Mouse (Mus musculus) CD4-positive, CD25-positive, alpha-beta regulatory T cell, adult 4 months (primary cell): ENCODE measurements around the gene Gprc5b. TPM values are rescaled to one million over a fixed set of nuclear protein-coding genes. Genes with fewer than 3 reads are reported as not detected.

Experiments
- ATAC-seq: one replicate; pipeline ENCODE4 v1.8.0; 2017
- polyA plus RNA-seq, 2 experiments: library from polyadenylated mRNA; unstranded; fragments of 100-300 nt; shearing (Covaris generic); gene quantifications; one replicate each; pipeline ENCODE4 v1.2.1; 2017

The Gprc5b gene
- polyA plus RNA-seq, 2 experiments from 2014 or later: 0.98 to 1.0 TPM

DNA sequence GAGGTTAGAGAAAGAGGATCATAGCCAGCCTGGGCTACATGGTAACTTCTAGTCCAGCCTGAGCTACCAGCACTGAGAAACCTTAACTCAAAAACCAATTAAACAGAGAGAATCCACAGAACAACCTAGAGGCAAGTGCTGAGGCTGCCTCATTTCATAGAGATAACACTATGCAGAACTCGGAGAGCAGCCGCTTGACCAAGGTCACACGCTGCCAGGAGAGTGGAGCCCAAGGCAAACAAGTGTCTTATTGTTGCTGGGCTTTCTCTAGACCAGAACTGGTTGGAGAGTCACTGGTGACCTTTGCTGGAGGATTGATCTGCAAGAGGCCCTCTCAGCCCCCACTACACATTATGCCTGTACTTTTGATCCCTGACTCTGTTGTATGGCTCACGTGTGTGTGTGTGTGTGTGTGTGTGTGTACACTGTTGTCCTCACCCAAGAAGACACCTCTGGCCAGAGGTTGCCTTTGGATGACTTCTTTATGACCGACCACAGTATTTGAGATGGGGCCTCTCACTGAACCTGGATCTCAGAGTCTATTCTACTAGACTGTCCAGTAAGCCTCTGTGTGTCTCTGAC, 5.6 kb downstream of the Gprc5b start:
- ATAC-seq: no peak

DNA sequence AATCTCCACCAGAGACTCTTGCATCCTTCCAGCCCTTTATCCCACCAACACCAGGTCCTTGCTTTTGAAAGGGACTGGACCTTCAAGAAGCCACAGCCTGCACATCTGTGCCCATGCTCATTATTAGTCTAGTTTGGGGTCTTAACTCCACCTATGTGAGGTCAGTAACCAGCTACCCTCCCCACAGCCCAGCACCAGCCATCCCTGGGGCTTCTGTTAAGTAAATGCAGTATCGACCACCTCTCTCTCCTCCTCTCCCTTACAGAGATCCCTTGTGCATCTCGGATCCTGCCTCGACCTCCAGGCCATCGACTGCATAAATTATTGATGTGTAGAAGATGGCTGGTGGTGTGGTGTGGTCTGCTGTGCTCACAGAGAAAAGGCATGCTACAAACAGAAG, 8.6 kb downstream of the Gprc5b start:
- ATAC-seq: no peak

- ATAC-seq: no peak
Observed at GRCm38 (mm10) chr7:118985786-118986185, 9.2 kb downstream of the Gprc5b start.

DNA sequence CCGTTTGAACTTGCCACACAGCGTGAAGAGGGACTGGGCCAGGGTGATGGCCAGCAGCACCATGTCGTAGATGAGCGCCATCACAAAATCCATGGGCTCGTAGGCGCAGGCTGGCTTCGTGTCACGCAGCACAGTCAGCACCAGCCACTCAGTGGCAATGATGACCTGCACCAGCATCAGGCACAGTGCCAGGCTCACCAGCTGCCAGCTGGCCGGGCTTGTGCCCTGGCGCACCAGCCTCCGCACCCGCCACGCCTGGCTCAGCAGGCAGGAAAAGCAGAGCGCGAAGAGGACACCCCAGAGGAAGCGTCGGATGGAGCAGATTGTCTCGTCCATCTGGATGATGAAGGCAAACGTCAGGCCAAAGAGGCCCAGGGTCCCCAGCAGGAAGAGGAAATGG, 11.1 kb downstream of the Gprc5b start:
- no peak for ATAC-seq

GRCm38 (mm10) chr7:118982586-118982985, 12.4 kb downstream of the Gprc5b start:
- no peak for ATAC-seq

DNA sequence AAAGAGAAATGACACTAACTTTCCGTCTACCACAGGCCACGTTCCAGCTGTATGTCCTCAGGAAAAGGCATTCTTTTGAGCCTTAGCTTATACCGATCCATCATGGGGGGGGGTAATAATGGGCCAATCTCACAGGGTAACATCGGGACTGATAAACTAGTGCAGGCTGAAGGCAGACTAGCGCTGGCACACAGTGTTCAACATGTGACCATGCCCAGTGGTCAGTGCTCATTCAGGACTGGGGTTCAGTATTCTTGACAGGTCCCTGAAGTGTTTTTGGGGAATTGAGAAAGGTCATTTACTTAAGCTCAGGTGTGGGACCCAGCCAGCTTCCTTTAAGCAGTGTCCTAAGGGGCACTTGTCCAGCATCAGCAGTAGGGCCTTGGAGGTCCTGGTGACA, 13.2 kb downstream of the Gprc5b start:
- ATAC-seq: no peak

DNA sequence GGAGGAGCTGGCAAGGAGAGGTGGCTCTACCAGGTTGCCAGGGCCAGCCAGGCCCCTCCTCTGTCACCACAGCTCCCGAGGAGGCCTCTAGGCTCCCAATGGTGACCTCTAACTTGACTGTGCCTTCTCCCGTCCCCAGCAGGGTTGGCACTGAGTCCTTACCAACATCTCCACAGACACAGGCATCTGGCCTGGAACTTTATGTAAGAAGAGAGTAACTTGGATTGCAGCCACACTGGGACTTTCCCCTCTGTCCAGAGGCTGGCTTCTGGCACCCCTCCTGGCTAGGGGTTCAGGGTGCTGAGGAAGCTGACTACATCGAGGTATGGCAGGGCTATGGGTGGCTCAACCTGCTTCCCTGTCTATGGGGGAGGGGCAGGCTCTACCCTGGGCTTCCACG, 13.7 kb downstream of the Gprc5b start:
- ATAC-seq: no peak

DNA sequence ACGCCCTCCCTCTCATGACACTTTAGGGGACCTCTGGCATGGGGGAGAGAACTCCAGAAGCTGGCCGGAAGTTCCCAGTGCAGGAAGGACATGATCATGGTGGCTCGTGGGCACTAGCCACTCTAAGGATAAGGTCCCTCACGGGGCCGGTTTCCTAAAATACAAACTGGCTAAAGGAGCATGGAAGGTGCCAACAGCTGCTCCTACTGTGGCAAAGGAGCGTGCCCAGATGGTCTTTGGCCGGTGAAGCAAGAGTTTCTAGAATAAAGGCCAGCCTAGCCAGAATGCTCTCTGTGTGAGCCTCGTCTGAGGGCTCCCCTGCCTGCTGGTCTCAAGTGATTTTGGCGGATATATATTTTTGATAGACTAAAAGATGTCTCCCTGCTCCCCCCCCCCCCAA, 15.3 kb downstream of the Gprc5b start:
- no peak for ATAC-seq

DNA sequence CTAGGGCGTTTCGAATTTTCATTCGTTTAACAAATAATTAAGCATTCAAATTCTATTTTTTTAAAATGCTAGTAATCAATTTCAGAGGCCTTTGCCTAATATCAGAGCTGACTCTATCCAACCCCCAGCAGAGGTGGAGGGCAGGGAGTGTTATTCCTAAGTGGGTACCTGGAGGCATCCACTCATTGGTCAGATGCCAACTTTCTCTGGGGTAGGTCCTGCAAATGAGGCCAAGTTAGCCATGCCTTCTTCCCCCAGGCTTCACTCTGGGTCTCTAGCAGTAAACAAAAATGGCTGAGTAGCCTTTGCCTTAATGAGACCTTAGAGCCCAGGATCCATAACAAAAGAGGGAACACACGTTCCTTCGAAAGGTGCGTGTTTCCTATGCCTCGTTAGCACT, 15.9 kb downstream of the Gprc5b start:
- no peak for ATAC-seq

GRCm38 (mm10) chr7:118977167-118977543, 17.9 kb downstream of the Gprc5b start:
- ATAC-seq: no peak

DNA sequence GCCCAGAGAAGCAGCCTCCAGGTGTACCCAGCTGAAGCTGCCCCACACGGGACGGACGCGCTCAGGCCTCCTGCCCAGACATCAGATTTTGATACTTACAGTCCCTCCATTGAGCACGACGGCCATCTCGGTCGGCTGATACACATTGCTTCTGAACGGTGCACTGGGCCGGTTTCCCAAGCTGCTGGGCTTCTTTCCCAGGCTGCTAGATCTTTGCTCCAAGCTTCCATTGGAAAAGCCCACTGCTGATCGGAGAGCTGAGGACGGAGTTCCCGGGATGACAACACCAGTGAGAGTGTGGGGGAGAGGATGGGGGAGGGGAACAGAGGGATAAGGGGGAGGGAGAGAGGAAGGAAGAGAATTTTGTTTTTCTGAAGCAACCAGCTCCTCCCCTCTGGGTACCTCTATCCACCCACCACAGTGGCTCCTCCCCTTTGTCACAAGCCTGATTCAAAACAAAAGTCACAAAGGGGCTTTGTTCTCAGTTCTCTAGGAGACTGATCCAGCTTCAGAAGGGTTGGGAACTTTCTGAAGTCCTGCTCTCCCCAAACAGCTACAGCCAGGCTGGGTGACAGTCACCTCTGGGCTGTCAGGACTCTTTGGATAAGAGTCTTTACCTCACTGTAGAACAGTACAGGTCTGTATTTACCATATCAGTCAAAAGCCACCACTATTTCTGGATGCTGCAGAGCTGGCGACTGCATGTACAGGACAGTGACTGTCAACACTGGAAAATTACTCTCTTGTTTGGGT, 18.4 kb downstream of the Gprc5b start:
- peak; percentile 47 for ATAC-seq

DNA sequence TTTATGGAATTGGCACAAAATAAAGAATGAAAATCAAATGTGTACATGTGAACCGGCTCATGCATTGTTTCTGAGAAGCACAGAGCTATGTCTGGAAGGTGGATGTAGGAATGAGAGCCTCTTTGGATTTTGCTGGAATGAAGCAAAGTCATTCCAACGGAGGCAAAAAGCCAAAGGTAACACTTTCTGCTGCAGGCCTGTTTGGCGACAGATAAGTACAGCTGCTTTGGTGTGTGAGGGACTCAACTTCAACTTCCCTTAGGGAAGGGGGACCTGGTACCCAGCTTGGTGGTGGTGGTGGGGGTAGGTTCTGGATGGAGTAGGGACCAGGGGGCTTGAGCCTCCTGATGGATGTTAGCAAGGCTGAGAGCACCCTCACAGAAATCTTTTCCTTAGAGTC, 19.2 kb downstream of the Gprc5b start:
- ATAC-seq: no peak

GRCm38 (mm10) chr7:118973377-118973776, 21.6 kb downstream of the Gprc5b start:
- ATAC-seq: no peak

- ATAC-seq: no peak
Observed at GRCm38 (mm10) chr7:118972306-118972705, 22.7 kb downstream of the Gprc5b start.

DNA sequence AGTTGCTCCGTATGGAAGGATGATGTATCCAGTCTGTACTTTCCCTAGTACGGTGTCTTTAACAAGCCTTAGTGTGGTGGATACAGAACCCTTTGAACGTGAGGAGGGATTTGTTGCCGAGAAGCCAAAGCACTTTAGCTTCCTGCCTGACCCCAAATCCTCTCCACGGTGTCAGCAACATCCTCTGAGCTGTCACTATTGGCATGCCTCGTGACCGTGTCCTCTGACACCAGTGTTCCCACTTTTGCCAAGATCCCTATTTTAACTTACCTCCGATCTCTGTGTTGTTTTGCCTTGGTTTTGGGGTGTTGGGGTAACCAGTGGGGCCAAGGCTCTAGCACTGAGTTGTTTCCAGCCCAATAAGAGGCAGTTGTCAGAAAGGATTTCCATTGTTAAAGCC, 23.5 kb downstream of the Gprc5b start:
- no peak for ATAC-seq

DNA sequence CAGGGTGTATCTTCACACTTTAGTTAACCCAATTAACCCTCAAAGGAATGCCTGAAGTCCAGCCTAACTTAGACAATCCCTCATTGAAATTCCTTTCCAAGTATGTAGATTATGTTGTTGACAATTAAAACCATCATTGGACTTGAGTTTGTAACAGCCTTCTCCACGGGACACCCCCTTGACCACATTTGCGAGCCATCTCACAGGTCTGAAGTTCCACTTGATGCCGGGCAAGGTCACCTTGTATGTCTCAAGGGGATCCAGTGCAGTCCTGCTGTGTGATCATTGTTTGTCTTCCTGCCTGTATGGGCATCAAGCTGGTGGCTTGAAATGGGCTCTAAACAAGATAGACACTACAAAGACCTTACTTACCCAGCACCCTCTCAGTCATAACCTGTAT, 26.1 kb downstream of the Gprc5b start:
- ATAC-seq: no peak

- ATAC-seq: no peak
Observed at GRCm38 (mm10) chr7:118965198-118965597, 29.8 kb downstream of the Gprc5b start.

- no peak for ATAC-seq
Observed at GRCm38 (mm10) chr7:118964777-118965176, 30.2 kb downstream of the Gprc5b start.

DNA sequence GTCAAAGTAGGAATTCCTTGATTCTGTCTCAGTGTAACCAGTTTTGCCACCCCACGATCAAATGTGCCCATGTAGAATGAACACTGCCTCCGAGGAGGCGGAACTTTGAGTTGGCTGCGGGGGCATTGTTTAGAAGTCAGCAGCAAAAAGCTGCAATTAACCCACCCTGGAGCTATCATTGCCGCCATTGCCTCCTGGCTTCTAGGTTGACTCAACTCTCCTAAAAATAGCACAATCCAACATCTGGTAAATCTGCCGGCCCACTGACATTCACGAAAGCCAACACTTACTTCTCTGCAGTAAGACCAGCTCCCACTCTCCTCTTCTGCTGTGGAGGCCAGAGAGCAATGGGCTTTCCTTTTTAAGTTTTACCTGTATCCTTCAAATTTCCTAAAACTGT, 35.8 kb downstream of the Gprc5b start:
- no peak for ATAC-seq

- no peak for ATAC-seq
Observed at GRCm38 (mm10) chr7:118956616-118957246, 38.3 kb downstream of the Gprc5b start.

- no peak for ATAC-seq
Observed at GRCm38 (mm10) chr7:118954968-118955367, 40.0 kb downstream of the Gprc5b start.

GRCm38 (mm10) chr7:118953626-118954282, 41.3 kb downstream of the Gprc5b start:
- ATAC-seq: no peak

DNA sequence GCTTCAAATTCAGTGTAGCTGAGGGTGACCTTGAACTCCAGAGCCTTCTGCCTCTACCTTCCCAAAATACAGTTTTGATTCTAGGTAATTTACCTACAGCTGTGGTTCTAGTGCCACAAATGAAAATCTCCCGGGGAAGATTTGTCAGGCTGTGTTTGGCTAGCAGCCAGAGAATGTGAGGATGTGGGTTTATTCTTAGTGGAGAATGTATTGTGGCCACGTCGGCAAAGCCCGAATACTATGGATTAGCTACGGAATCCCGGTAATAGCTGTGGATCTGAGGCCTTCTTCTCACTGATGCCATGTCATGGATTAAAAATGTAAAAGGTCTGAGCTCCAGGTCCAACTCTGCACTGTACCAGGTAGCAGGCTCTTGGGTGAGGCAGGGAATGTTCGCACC, 45.3 kb downstream of the Gprc5b start:
- no peak for ATAC-seq
